Mouse (Mus musculus) brain, embryonic 18.5 days (tissue): ENCODE measurements around the gene Enkur.

Experiments used
- DNase-seq: peaks from one replicate; pipeline ENCODE4 v3.0.0-alpha.2; 2012; ENCODE audit warnings: low read depth, low spot score

The Enkur gene

DNA sequence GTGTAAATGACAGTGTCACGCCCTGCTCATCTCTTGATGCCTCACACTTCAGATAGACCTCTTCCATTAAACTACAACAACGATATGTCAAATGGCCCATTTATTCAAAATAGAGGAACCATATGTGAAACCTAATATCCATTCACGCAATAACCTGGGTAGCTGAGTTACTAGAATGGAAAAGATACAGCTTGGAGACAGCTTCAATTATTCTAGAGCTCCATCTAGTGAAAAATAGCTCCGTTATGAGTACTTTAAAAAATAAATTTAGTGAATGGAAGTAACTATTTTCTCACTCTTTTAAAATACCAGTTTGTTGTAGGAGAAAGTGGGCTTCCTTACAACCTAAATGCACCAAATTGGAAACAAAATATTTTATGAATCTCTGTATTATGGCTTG, 16.6 kb downstream of the Enkur start:
- peak; percentile 20 for DNase-seq

DNA sequence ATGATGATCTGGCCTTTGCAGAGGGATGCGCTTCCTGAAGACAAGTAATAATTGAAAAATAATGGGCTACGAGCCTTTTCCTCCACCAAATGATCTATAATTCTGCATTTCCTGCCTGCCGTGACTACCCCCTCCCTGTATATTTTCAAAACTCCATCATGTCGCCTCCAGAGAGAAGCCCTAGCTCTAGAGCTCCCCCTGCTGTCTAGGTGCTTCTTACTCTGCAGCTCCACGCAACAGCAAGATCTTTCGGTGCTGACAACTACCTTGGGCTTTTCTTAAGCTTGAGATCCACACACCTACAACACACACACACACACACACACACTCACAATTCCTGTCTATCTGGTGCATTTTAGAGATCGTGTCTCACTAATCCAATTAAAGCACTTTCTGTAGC, 17.6 kb downstream of the Enkur start:
- DNase-seq: no peak

DNA sequence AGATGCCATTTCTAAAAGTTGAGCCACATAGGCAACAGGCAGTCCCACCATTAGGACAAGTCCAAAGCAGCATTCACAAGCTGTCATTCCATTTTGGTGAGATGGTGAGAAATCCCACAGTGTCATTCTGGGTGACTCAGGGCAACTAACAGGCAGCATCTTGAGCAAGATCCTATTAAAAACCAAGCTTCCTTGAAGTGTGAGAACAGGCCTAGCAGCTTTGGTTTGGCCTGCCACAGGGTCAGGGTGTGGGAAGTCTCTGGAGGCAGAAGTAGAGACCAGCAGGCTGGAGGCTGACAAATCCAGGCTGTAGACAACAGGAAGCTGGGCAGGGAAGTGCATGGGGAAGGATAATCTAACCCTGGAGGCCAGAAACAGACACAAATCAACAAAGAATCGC, 22.4 kb downstream of the Enkur start:
- DNase-seq: no peak

DNA sequence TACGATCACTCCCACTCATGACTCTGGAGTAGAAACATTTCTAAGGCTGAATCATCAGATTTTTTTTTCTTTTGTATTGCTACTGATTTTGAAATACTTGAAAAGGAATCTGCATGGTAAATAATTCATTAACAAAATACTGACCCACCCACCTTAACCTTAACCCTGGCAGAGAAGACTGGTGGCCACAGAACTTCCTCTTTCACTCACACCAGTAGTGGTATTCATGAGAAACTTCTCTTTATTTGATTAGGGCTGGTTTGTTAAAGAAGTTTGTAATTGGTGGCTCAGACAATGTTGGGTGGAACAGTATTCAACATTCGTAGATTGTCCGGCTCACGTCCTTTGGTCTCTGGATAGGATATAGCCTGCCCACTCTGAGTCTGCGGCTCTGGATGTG, 26.0 kb downstream of the Enkur start:
- no peak for DNase-seq

DNA sequence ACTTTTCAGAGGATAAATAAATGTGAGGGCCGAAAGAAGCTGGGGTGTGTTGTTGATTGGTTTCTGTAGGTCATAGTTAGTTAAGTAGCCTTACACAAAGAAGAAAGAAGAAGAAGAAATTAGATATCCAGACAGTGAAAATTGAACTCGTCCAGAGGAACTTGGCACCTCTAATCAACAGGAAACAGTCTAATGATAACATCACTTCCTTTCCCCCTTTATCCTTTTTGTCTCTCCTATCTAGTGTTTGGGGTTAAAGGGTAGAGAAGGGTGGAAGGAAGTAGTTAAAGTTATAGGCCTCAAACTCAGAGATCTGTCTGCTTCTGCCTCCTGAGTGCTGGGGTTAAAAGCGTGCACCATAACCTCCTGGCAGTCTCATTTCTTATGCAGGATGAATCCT, 32.4 kb downstream of the Enkur start:
- DNase-seq: no peak

DNA sequence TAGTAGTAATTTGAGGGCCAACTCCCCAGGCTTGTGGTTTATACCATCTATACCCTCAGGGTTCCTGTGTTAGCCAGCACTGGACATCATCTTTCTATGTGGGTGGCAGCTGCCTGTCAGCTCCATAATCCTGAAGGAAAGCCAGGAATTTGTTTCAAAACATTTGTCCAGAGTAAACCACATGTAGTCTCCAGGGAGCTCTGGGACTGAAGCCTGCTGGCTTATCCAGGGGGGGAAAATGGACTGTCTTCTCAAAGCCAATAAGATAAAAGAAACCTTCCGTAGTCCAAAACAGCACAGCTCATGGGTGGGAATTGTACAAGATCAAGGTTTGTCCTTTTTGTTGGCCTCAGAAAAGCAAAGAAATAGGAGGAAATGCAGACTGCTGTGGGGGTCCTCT, 37.2 kb downstream of the Enkur start:
- no peak for DNase-seq

DNA sequence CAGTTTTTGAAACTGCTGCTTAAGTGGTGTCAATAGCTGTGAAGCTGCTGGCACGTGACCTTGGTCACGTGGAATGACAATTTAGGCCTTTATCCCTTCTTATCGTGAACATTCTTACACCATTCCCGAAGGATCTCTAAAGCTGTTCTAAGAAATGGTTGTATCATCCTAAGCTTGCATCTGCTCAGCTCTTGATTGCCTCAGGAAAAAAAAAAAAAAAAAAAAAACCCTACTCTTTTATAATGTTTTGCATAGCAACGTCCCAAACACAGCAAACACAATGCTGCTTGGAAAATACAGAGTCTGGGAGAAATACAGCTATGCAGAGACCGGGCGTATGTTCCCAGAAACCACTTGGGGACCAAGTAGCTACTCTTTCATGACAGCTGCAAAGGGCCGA, 40.9 kb downstream of the Enkur start:
- no peak for DNase-seq

DNA sequence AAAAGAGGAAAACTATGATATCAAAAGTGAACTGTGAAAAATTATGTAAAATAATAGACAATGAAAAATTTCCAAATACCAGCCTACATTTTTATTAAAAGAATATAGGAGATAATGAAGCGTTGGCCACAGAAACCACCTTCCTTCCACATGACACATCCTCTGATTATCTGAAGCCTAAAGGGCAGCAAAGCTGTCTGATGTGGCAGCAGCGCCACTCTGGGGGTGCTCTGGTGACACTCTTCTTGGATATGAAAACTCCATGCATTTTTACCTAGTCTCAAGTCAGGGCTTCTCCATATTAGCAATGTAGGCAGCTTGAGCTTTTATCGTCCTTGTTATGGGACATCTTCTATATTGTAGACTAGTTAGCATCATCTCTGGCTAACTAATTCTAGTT, 51.7 kb downstream of the Enkur start:
- DNase-seq: no peak

DNA sequence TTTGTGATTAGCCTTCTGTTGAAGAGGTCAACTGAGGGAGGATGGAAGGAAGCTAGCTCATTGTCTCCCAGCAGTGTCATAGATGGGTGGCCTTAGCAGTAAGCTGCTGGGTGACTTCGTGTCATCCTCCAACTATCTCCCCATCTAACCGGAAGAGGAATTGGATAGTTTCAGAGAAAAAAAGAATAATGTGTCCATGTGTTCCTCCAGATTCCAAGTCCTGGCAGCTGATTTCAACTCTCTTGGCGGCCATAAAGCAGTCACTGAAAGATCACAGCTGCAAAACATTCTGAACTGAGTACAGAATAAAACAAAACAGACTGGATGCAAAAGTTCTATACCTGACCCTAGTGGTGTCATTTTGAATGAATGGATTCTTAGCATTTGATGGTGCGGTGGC, 58.0 kb downstream of the Enkur start:
- no peak for DNase-seq

DNA sequence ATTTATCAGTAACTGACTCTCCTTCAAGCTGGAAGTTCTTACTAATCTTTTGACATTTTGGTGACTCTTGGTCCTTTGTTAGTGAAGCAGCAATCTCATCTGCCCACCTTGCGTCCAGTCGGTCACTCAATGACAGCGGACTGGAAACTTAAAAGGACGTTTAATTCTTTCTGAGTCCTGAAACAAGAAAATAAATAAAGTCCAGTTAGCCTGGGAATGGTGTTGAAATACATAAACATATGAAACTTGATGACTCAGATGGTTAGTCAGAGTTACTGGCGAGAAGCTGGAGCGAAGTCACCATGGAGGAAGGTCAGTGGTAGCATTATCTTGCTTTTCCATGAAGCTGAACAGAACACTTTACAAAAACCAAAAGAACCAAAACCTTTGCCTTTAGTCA, 58.7 kb downstream of the Enkur start:
- DNase-seq: no peak

DNA sequence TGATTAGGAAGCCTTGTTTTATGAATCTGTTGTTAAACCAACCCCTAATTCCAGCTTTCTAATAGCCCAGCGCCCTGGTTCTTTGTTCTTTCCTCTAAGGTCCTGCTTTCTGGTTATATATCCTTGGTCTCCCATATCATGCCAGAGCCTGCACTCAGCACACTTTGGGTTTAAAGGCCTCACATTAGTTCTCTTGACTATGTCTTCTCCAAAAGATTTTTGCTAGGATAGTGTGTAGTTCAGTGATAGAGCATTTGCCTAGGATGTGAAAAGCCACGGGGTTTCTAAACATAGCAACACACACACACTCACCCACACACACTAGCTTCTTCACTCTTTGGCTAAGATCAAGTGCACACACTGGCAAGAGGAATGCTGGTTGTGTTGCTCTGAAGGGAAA, 62.5 kb downstream of the Enkur start:
- DNase-seq: peak; percentile 2

DNA sequence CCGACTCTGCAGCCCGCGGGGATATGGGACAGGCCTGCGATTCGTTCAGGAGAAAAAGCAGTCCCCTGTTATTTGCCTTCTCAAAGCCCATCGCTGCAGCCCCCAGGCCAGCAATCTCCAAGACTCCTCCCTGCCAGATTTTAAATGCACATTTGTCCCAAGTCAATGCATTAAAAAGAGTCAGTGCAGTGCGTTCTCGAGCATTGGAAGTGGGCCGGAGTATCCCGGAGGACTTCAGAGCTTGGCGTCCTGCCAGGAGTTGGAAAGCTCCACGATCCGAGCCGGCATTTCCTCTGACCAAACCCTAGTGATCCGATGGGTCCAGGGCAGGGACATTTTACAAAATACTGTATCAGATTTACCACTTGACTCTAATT, 63.0 kb downstream of the Enkur start:
- DNase-seq: peak; percentile 30

DNA sequence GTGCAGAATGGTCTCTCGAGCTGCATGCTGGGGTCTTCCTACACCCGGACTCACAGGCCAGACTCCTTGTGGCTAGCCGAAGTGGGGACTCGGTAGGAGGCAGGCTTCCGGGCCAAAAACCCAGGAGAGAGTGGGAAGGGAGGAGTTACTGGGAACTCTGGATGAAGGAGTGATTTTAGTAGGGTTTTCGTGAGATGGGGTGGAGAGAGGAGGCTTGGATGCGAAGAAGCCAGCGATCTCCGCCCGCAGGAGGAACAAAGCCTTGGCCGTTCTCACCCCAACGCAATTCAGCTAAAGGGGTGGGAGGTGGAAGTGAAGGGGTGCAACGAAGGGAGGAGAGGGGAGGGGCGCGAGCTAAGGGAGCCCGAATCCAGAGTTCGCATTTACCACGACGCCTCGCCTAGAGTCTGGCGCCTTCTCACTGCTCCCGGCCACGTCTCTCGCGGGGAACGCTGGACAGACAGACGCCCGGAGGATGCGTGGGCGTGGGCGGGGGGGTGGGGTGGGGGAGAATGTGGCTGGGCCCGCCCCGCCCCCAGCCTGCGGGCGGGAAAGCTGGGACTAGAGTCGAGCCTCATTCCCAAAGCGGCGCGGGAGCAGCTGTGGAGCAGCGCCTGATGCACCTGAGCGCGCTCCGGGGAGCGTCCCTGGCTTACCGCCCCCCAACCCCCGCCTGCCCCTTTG, 63.5 kb downstream of the Enkur start:
- DNase-seq: peak; percentile 20

DNA sequence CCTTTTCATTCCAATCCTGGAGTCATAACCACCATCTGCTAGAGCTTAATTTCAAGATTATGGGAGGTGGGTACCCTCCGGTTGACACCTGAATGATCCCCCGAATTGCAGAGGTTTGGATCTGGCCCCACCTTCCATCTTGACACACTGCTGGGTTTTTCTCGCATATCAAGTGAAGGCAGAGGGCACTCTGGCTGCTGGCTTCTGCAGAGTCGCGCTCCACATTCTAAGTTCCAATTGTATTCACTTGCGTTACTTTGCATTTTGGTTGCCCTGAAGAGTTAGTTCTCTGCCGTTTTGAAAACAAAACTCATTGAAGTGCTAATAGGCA, 64.0 kb downstream of the Enkur start:
- no peak for DNase-seq
